Mouse (Mus musculus) CD4-positive, CD25-positive, alpha-beta regulatory T cell (primary cell): ENCODE data around the gene Scyl2. TPM values are rescaled to one million over a fixed set of nuclear protein-coding genes. Genes with fewer than 3 reads are reported as not detected.

Experiments used
- polyA plus RNA-seq: library from polyadenylated mRNA; unstranded; fragments of 100-300 nt; shearing (Covaris generic); gene quantifications from one replicate; pipeline ENCODE4 v1.2.1, GENCODE M21; 2017

Gene Scyl2
- polyA plus RNA-seq: 16.6 TPM

DNA sequence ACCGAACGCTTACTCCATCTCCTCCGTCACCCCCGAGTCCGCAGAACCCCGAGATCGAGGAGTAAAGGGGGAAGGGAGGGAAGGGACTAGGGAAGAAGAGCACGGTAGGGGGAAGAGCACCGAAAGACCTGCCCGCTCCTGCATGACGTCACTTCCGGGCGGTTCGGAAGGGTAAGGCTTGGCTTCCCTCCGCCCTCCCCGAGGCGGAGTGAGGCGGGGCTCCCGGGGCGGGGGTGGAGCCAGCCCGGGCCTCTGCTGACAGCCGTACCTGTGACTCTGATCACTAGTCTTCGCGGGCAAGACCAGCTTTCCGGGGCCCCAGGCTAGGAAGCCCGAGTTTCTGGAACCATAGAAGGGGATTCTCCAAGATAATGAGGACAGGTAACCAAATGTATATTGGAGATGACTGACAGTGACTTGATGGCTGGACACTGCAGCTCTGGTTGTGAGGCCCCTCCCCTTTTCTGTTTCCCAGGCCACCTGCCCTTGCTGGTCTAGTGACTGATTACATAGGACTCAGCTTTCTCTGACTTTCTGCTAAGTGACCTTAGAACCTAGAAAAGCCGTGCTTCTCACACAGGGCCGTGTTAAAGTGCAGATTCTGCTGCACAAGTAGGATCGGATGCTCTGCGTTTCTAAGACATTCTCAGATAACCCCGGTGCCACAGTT is at the start of gene Scyl2:
TSS of gene Scyl2 (minus strand) at position 147 of the 670 bp plus-strand sequence.

GRCm38 (mm10) chr10:89732001-89732794 is 46.1 kb upstream of the Scyl2 start, which contains the start of gene Actr6:
Gene Actr6, minus strand, starts transcription at chr10:89732295.

GRCm38 (mm10) chr10:89621129-89621528 is 65.0 kb downstream of the Scyl2 start, which contains the start of gene Slc17a8:
Gene Slc17a8, minus strand, starts transcription at chr10:89621253.

Other genes starting within 250 kb of the Scyl2 start
- gene Gas2l3, start 242.3 kb downstream of the Scyl2 start, polyA plus RNA-seq: 0.43 TPM
- gene Nr1h4, start 152.7 kb downstream of the Scyl2 start, polyA plus RNA-seq: not detected
- not detected for gene Slc17a8, start 65.0 kb downstream of the Scyl2 start, polyA plus RNA-seq
- 31.0 TPM for gene Actr6, start 46.0 kb upstream of the Scyl2 start, polyA plus RNA-seq
- 30.0 TPM for gene Uhrf1bp1l, start 58.7 kb upstream of the Scyl2 start, polyA plus RNA-seq
- 0.31 TPM for gene Anks1b, start 187.2 kb upstream of the Scyl2 start, polyA plus RNA-seq